Mouse (Mus musculus): ENCODE results near the gene Inpp5b. TPM values are rescaled to one million over a fixed set of nuclear protein-coding genes. Genes with fewer than 3 reads are reported as not detected.

The Inpp5b gene
- polyA plus RNA-seq, 1 experiment from 2014 or later: 25.9 TPM

DNA sequence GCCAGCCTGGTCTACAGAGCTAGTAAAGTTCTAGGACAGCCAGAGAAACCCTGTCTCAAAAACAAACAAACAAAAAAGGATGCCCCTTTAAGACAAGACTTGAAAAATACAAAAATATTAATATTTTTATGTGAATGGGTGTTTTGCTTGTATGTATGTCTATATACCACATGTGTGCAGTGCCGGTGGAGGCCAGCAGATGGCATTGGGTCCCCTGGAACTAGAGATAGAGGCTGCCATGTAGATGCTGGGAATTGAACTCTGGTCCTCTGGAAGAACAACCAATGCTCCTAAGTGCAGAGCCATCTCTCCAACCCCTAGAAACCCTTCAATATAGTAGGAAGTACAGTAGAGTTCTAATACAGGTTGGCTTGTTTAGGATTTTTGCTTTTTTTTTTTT lies 99.3 kb downstream of the Inpp5b start:
- 100% methylated on average over 1 of the region's 1 CpGs for WGBS
- Histone ChIP-seq H3K36me3 (ENCODE audit: poor library complexity, severe bottlenecking) (peaks cover 77% of the 10 kb centered on the region), H3K4me2 (no peak overlapping the region), H3K4me3 (no peak overlapping the region), H3K27me3 (no peaks in the 10 kb centered on the region), H3K27ac (no peak overlapping the region), H3K9ac (no peak overlapping the region), H3K4me1 (no peaks in the 10 kb centered on the region), H3K9me3 (replicated peaks) (no peaks in the 10 kb centered on the region; the same call in 1 of the 2 replicates)
- no peak for ATAC-seq

DNA sequence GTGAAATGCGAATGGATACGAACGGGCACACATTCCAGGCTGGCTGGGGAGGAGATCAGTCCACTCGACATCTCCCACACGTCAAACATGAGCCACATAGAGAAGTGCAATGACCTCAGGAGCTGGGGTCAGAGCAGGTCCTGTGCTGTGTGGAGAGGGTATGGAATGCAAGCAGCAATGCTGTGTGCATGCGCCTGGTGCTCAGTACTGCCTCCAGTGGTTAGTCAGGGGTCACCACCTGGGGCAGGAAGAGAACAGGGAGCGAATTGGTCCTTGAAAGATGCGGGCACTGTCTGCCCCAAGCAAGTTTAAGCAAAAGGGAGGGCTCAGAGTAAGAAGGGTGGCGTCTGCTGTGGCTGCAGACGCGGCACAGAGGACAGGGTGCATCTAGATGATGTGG lies 101.8 kb downstream of the Inpp5b start:
- no peak overlapping the region for H3K4me2 ChIP-seq
- no peak overlapping the region for H3K9ac ChIP-seq
- ATAC-seq: no peak
- peaks cover 72% of the 10 kb centered on the region for H3K36me3 ChIP-seq (ENCODE audit: poor library complexity, severe bottlenecking)
- 57% methylated on average over 11 of the region's 11 CpGs for WGBS
- no peaks in the 10 kb centered on the region for H3K27me3 ChIP-seq
- H3K27ac ChIP-seq: no peak overlapping the region
- no peaks in the 10 kb centered on the region; the same call in 1 of the 2 replicates for H3K9me3 ChIP-seq (replicated peaks)
- H3K4me3 ChIP-seq: no peak overlapping the region
- H3K4me1 ChIP-seq: peaks cover 8% of the 10 kb centered on the region

DNA sequence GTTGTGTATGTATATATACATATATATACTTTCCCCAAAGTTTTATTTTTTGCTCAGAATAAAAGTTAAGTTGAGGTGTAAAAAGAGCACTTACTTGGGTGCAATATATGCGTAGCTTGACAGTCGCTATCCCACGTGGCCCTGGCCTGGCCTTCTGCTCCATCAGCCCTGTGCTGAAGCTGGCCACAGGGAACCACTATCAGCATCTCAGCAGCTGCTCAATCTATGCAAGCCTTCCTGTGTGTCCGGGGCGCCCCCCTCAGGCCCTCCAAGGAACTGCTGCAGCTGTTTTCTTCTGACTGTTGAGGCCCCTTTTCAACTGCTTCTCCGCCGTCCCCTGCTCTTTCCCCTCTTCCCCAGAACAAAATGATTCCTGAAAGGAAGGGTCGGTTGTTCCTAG lies 105.9 kb downstream of the Inpp5b start:
- no peak overlapping the region for H3K9ac ChIP-seq
- no peaks in the 10 kb centered on the region for H3K9me3 ChIP-seq (replicated peaks)
- H3K4me2 ChIP-seq: no peak overlapping the region
- H3K27ac ChIP-seq: no peak overlapping the region
- no peaks in the 10 kb centered on the region for H3K27me3 ChIP-seq
- no peak overlapping the region for H3K4me3 ChIP-seq
- ATAC-seq: no peak
- WGBS: 9% methylated on average over 8 of the region's 8 CpGs
- H3K36me3 ChIP-seq (ENCODE audit: poor library complexity, severe bottlenecking): peaks cover 39% of the 10 kb centered on the region
- peaks cover 29% of the 10 kb centered on the region for H3K4me1 ChIP-seq

DNA sequence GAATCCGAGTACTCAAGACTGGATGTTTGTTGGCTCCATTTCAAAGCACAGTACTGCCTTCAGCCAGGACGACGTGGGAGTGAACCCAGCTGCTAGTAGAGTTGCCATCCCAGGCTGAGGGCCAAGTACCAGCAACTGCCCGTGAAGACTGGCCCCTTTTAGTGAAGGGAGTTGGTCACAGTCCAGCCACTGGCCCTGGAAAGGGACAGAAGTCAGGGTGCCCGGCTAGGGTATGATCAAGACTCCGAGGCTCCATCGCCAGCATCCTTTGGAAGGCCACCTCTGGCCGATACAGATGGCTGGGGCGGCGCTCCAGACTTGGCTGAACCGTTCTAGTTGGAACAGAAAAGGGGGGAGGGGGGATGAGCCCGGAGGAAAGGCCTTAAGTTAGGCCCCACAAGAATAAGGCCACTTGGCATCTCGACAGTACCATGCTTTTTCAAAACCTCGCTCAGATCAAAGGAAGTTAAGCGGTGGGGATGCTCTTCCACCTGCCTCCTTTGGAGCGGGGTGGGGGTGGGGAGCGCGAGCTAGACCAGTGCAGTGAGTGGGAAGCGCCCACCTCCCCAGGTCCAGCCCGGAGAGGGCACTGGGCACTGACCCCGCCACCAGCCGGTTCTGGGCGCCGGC lies 108.1 kb downstream of the Inpp5b start:
- Histone ChIP-seq H3K4me3 (peak overlapping the region; percentile 100), H3K4me2 (peak overlapping the region; percentile 94), H3K9ac (peak overlapping the region; percentile 93), H3K27me3 (no peaks in the 10 kb centered on the region), H3K36me3 (ENCODE audit: poor library complexity, severe bottlenecking) (peaks cover 40% of the 10 kb centered on the region), H3K9me3 (replicated peaks) (no peaks in the 10 kb centered on the region), H3K4me1 (peaks cover 35% of the 10 kb centered on the region), H3K27ac (peak overlapping the region; percentile 94)
- ATAC-seq: peak; percentile 53
- under 1% methylated on average over 23 of the region's 24 CpGs for WGBS

DNA sequence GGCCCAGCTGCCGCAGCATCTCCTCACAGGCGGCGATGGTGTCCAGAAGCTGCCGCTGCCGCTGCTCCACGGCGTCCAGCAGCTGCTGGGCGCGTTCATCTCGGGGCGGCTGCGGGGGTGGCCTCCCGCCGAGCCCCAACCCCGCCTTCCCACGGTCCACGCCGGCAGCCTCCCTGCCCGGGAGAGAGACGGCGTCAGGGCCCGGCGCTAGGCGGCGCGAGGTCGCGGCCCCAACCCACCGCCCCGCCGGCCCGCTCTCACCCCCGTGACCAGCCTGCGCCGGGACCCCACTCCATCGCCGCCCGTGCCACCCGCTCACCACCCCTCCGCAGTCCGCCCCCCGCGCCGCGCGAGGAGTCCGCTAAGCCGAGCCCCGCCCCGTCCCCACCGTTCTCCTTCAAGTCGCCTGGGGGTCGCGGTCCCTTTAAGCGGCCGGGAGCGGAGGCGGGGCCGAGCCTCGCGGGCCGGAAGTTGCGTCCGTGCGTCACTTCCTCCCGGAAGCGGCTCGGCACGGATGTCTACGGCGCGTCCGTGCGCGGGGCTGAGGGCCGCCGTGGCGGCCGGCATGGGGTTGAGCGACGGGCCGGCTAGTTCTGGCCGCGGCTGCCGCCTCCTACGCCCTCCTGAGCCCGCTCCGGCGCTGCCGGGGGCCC lies 108.7 kb downstream of the Inpp5b start, which contains the start of gene Yrdc:
Gene Yrdc, plus strand, starts transcription at position 419 of the 653 bp plus-strand sequence.
- ATAC-seq: peak; percentile 95
- H3K27me3 ChIP-seq: no peaks in the 10 kb centered on the region
- peak within 1 kb of the TSS; percentile 93 for H3K9ac ChIP-seq
- peak within 1 kb of the TSS; percentile 94 for H3K4me2 ChIP-seq
- peak within 1 kb of the TSS; percentile 94 for H3K27ac ChIP-seq
- peaks cover 35% of the 10 kb centered on the region for H3K4me1 ChIP-seq
- peak within 1 kb of the TSS; percentile 100 for H3K4me3 ChIP-seq
- no peaks in the 10 kb centered on the region for H3K9me3 ChIP-seq (replicated peaks)
- under 1% methylated on average over 49 of the region's 90 CpGs for WGBS
- peaks cover 37% of the 10 kb centered on the region for H3K36me3 ChIP-seq (ENCODE audit: poor library complexity, severe bottlenecking)

MicroRNA genes within 50 kb of the gene (microRNA counts, 519-probe panel; counts per million panel counts)
- 177 counts per million, percentile 53 among the panel's probes with 10 or more counts for microRNA mmu-miR-697
- microRNA mmu-miR-698: 177 counts per million, percentile 53 among the panel's probes with 10 or more counts

Small RNAs within 50 kb of the gene (microRNA-seq; reads per million reads assigned to microRNA genes)
- gene Gm24721 (not detected), gene Mir697 (not detected), gene Mir698 (not detected)

Other genes starting within 250 kb of the Inpp5b start
- gene 3100002H09Rik, start 131.0 kb upstream of the Inpp5b start, polyA plus RNA-seq (2015; fragmentation: Nextera tagmentation; extraction: Ambion mirVana): 0.84 and 1.0 TPM in 2 replicates
- gene Pou3f1, start 85.0 kb upstream of the Inpp5b start, polyA plus RNA-seq (2015; fragmentation: Nextera tagmentation; extraction: Ambion mirVana): 12.0 and 13.2 TPM in 2 replicates
- gene Utp11, start 48.2 kb upstream of the Inpp5b start, polyA plus RNA-seq (2015; fragmentation: Nextera tagmentation; extraction: Ambion mirVana): 49.9 and 59.1 TPM in 2 replicates
- gene Fhl3, start 41.1 kb upstream of the Inpp5b start, polyA plus RNA-seq (2015; fragmentation: Nextera tagmentation; extraction: Ambion mirVana): 2.6 and 3.2 TPM in 2 replicates
- 169 and 177 TPM in 2 replicates for gene Sf3a3, start 27.1 kb upstream of the Inpp5b start, polyA plus RNA-seq (2015; fragmentation: Nextera tagmentation; extraction: Ambion mirVana)
- gene Mtf1, start 60.3 kb downstream of the Inpp5b start, polyA plus RNA-seq (2015; fragmentation: Nextera tagmentation; extraction: Ambion mirVana): 15.8 and 16.4 TPM in 2 replicates
- gene Yrdc, start 108.8 kb downstream of the Inpp5b start, polyA plus RNA-seq (2015; fragmentation: Nextera tagmentation; extraction: Ambion mirVana): 45.8 and 51.4 TPM in 2 replicates
- gene 1110065P20Rik, start 109.3 kb downstream of the Inpp5b start, polyA plus RNA-seq (2015; fragmentation: Nextera tagmentation; extraction: Ambion mirVana): 59.2 and 63.6 TPM in 2 replicates
- gene Maneal, start 120.3 kb downstream of the Inpp5b start, polyA plus RNA-seq (2015; fragmentation: Nextera tagmentation; extraction: Ambion mirVana): 5.1 and 5.7 TPM in 2 replicates
- 0.94 and 1.2 TPM in 2 replicates for gene Epha10, start 139.0 kb downstream of the Inpp5b start, polyA plus RNA-seq (2015; fragmentation: Nextera tagmentation; extraction: Ambion mirVana)
- gene 9930104L06Rik, start 195.2 kb downstream of the Inpp5b start, polyA plus RNA-seq (2015; fragmentation: Nextera tagmentation; extraction: Ambion mirVana): 13.9 and 16.3 TPM in 2 replicates
- gene Cdca8, start 197.5 kb downstream of the Inpp5b start, polyA plus RNA-seq (2015; fragmentation: Nextera tagmentation; extraction: Ambion mirVana): 172 and 179 TPM in 2 replicates
- gene Rspo1, start 244.6 kb downstream of the Inpp5b start, polyA plus RNA-seq (2015; fragmentation: Nextera tagmentation; extraction: Ambion mirVana): 4.9 and 8.5 TPM in 2 replicates